Mouse (Mus musculus): ENCODE data around the gene Prkch. TPM values are rescaled to one million over a fixed set of nuclear protein-coding genes. Genes with fewer than 3 reads are reported as not detected.

Gene Prkch
- total RNA-seq, 2 experiments from 2014 or later = 3.2 to 3.7 TPM

DNA sequence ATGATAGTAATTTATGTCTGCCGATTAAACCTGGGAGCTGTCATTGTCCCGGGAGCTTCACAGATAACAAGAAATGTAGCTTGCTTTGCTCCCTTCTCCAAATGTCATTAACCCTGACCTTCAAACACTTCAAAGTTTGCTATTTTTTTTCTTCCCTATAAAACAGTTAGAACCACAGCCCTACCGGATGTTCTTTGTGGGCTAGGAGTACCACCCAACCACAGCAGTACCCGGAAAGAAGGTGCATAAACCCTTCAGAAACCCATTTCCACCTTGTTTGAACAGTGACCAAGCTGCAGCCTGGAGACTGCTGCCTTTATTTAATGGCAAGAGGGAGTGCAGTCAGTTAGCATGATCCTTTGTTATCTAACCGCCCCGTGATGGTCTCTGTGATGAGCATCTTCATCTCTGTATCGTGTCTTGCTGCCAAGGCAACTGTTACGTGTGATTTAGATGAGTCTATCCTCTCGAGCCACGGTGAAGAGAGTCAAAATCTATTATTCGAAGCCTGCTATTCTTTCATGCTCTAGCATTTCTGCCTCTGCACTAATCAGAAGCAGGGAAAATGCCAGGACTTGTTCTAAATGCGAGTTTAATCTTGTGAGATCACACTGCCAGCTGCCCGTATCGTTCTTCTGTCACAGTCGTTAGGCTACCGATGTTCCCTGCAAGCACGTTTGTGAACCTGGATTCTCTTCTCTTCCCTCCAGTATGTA lies 115.0 kb downstream of the Prkch start:
- Histone ChIP-seq H3K27ac (peak overlapping the region; percentile 66), H3K4me3 (peak overlapping the region; percentile 27; the same call in 1 of the 2 replicates)
- TF ChIP-seq CTCF (conservative IDR thresholded peaks at IDR 0.05) = no peak
- peak; percentile 18 to 25 for DNase-seq (ENCODE audit: low spot score in 2 of 2)

GRCm38 (mm10) chr12:73700544-73701069 lies 116.0 kb downstream of the Prkch start:
- Histone ChIP-seq H3K27ac (peak overlapping the region; percentile 66; the same call in 1 of the 2 replicates), H3K4me3 (no peak overlapping the region)
- no peak for TF ChIP-seq CTCF (conservative IDR thresholded peaks at IDR 0.05)
- DNase-seq (ENCODE audit: low spot score in 2 of 2) = no peak

GRCm38 (mm10) chr12:73701999-73702398 lies 117.4 kb downstream of the Prkch start:
- TF ChIP-seq CTCF (conservative IDR thresholded peaks at IDR 0.05) = no peak
- H3K27ac ChIP-seq = no peak overlapping the region
- no peak overlapping the region for H3K4me3 ChIP-seq
- no peak for DNase-seq (ENCODE audit: low spot score in 2 of 2)

DNA sequence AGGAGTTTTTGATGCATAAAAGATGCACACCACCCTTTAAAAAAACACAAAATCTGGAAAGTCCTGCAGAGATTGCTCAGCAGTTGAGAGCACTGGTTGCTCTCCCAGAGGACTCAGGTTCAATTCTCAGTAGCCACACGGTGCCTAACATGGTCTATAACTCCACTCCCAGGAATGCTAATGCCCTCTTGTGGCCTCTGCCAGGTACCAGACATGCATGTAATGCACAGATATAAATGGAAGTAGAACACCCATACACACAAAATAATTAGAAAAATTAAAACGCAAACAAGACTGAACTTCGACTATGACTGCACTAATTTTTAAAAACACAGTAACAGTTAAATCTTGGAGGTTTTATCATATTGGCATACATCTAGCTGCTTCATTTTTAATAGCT lies 119.8 kb downstream of the Prkch start:
- Histone ChIP-seq H3K27ac (no peak overlapping the region), H3K4me3 (no peak overlapping the region)
- no peak for DNase-seq (ENCODE audit: low spot score in 2 of 2)
- TF ChIP-seq CTCF (conservative IDR thresholded peaks at IDR 0.05) = peak; percentile 54

GRCm38 (mm10) chr12:73705097-73705690 lies 120.6 kb downstream of the Prkch start:
- H3K27ac ChIP-seq = no peak overlapping the region
- peak; percentile 93 for TF ChIP-seq CTCF (conservative IDR thresholded peaks at IDR 0.05)
- DNase-seq (ENCODE audit: low spot score in 2 of 2) = peak; percentile 39 to 67
- H3K4me3 ChIP-seq = no peak overlapping the region

DNA sequence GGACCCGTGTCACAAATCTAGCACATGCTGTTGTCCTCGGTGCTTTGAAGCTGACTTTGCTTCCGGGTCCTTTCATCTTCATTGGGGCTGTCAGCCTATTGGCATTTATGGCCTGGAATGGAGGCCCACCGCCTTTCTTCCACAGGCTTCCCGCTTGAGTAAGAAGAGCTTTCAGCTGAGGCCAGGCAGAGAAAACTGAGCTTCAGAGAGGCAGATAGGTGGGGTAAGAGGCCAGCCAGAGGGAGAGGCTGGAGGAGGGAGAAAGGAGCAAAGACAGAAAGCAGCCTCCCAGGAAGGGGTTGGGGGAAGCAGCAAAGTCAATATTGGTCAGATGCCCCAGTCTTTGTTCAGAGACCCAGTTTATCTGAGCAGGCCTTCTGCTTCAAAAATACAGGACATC lies 123.9 kb downstream of the Prkch start:
- DNase-seq (ENCODE audit: low spot score in 2 of 2) = no peak
- no peak for TF ChIP-seq CTCF (conservative IDR thresholded peaks at IDR 0.05)
- peak overlapping the region; percentile 5; the same call in 1 of the 2 replicates for H3K27ac ChIP-seq
- no peak overlapping the region for H3K4me3 ChIP-seq

GRCm38 (mm10) chr12:73708920-73709319 lies 124.3 kb downstream of the Prkch start:
- Histone ChIP-seq H3K4me3 (no peak overlapping the region), H3K27ac (peak overlapping the region; percentile 5; the same call in 1 of the 2 replicates)
- peak; percentile 76 for TF ChIP-seq CTCF (conservative IDR thresholded peaks at IDR 0.05)
- DNase-seq (ENCODE audit: low spot score in 2 of 2) = peak; percentile 55 to 72

GRCm38 (mm10) chr12:73710846-73711245 lies 126.2 kb downstream of the Prkch start:
- DNase-seq (ENCODE audit: low spot score in 2 of 2) = no peak
- no peak for TF ChIP-seq CTCF (conservative IDR thresholded peaks at IDR 0.05)
- Histone ChIP-seq H3K27ac (no peak overlapping the region), H3K4me3 (no peak overlapping the region)

GRCm38 (mm10) chr12:73712122-73712521 lies 127.5 kb downstream of the Prkch start:
- Histone ChIP-seq H3K4me3 (no peak overlapping the region), H3K27ac (no peak overlapping the region)
- no peak for DNase-seq (ENCODE audit: low spot score in 2 of 2)
- TF ChIP-seq CTCF (conservative IDR thresholded peaks at IDR 0.05) = no peak

- H3K4me3 ChIP-seq = no peak overlapping the region
- no peak for DNase-seq (ENCODE audit: low spot score in 2 of 2)
- H3K27ac ChIP-seq = no peak overlapping the region
- TF ChIP-seq CTCF (conservative IDR thresholded peaks at IDR 0.05) = no peak
These were observed 130.0 kb downstream of the Prkch start for GRCm38 (mm10) chr12:73714589-73714988.

DNA sequence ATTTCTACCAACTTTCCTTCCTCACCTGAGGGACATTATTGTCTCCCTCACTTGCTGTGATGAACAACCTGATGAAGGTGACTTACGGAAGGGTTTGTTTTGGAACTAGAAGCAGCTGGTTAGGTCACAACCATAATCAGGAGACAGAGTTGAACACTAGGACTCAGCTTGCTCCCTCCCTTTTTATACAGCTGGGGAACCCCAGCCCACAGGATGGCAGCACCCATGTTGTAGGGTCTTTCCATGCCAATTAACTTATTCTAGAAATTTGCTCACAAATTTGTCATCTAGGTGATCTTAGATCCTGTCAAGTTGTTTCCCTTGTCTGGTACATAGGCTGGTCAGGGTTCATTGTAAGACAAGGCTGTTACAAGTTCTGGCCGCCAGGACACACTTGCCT lies 130.7 kb downstream of the Prkch start:
- no peak overlapping the region for H3K27ac ChIP-seq
- no peak for TF ChIP-seq CTCF (conservative IDR thresholded peaks at IDR 0.05)
- DNase-seq (ENCODE audit: low spot score in 2 of 2) = no peak
- H3K4me3 ChIP-seq = no peak overlapping the region

DNA sequence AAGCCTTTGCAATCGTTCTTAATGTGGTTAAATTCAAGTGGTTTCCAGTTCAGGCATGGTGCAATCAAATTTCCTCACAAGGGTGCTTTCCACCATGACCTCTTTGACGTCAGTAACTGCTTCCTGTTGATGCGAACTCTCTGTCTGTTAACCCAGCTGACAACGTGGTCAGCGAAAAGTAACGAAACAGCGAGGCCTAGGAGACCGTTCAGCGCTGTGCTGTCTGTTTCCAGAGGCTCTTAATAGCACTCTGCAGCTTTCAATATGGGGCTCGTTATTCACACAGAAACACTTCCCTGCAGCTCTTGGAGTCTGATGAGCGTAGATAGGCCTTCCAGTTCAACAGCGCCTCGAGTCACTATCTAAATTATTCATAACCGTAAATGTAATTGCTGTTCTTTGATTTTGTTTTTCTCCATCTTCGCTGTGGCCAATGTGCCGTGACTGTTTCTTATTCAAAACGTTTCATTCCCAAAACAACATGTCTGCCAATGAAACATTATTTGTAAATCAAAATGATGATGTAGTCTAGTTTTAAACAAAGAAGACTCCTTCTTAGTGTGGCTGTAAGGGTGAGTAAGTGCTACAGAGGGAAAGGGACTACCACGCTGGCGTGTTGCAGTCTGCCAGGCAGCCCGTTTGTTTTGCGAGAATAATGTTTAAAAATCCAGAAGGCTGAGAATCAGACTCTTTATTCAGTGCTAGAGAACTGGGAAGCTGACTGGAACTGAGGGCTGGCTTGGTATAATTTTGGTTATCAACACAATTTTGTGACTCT lies 131.5 kb downstream of the Prkch start:
- no peak for DNase-seq (ENCODE audit: low spot score in 2 of 2)
- no peak overlapping the region for H3K27ac ChIP-seq
- TF ChIP-seq CTCF (conservative IDR thresholded peaks at IDR 0.05) = no peak
- H3K4me3 ChIP-seq = no peak overlapping the region

DNA sequence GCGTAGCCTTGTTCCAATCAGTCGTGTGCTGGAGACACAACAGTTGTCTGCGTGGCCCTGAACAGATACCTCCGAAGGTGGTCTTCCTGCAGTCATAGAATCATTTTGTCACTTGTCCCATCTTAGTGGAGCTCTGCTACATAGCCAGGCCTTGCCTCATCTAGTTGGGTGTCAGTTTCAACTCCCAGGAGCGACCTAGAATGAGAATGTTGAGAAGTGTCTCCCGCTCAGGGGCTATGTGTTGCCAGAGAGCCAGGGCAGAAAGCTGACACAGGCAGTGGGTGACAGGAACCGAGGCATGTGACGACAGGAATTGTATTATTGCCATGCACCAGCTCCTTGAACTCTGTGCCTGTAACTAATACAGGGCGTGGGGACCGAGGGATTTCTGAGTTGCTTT lies 133.4 kb downstream of the Prkch start:
- Histone ChIP-seq H3K27ac (no peak overlapping the region), H3K4me3 (no peak overlapping the region)
- TF ChIP-seq CTCF (conservative IDR thresholded peaks at IDR 0.05) = no peak
- no peak for DNase-seq (ENCODE audit: low spot score in 2 of 2)

Measured in layer of hippocampus, adult 2 months (tissue).